Mouse (Mus musculus) kidney, embryonic 15.5 days (tissue): ENCODE data around the gene BC049762. TPM values are rescaled to one million over a fixed set of nuclear protein-coding genes. Genes with fewer than 3 reads are reported as not detected.

Experiments used
- ATAC-seq: fragments of 200-750 bp; cut with Nextera tagmentation; replicated peaks from 2 replicates; pipeline ENCODE4 v1.8.0; 2017; ENCODE audit warnings: moderate TSS enrichment; ENCODE audit not compliant: low FRiP score
- H3K27ac ChIP-seq: fragments of 300-500 bp; sonication (generic); 2 replicates; pipeline ENCODE4 v1.5.1; 2015; ENCODE audit warnings: mild to moderate bottlenecking, inconsistent platforms
- H3K27me3 ChIP-seq: fragments of 300-500 bp; sonication (generic); 2 replicates; pipeline ENCODE4 v1.6.1; 2015; ENCODE audit warnings: inconsistent platforms
- H3K36me3 ChIP-seq: fragments of 300-500 bp; sonication (generic); 2 replicates; pipeline ENCODE4 v1.6.1; 2015; ENCODE audit warnings: inconsistent platforms
- H3K4me1 ChIP-seq: fragments of 300-500 bp; sonication (generic); 2 replicates; pipeline ENCODE4 v1.6.1; 2015; ENCODE audit warnings: inconsistent platforms
- H3K4me2 ChIP-seq: fragments of 300-500 bp; sonication (generic); 2 replicates; pipeline ENCODE4 v1.6.1; 2015; ENCODE audit warnings: moderate library complexity, mild to moderate bottlenecking, inconsistent platforms
- H3K4me3 ChIP-seq: fragments of 300-500 bp; sonication (generic); replicated peaks from 2 replicates; pipeline ENCODE4 v1.5.1; 2015; ENCODE audit warnings: mild to moderate bottlenecking, inconsistent platforms
- H3K9ac ChIP-seq: fragments of 300-500 bp; sonication (generic); 2 replicates; pipeline ENCODE4 v1.6.1; 2015; ENCODE audit warnings: mild to moderate bottlenecking, inconsistent platforms
- H3K9me3 ChIP-seq: fragments of 300-500 bp; sonication (generic); replicated peaks from 2 replicates; pipeline ENCODE4 v1.6.1; 2016; ENCODE audit warnings: inconsistent platforms
- WGBS: fragments of 180-500 bp; shearing (Covaris S2); methylation state at CpG from one replicate; pipeline ENCODE4 v1.1.7; 2015; ENCODE audit warnings: mixed read lengths; 5-methylcytosine and 5-hydroxymethylcytosine counted together
- polyA plus RNA-seq: library from polyadenylated mRNA; unstranded; fragments of >200 nt; fragmentation: Nextera tagmentation; extraction: Ambion mirVana; gene quantifications from 2 replicates; pipeline ENCODE4 v1.2.1, GENCODE M21; 2015

The BC049762 gene
- polyA plus RNA-seq, 1 experiment from 2014 or later: 0.84 TPM

GRCm38 (mm10) chr11:51207758-51208157, 55.1 kb downstream of the BC049762 start:
- WGBS: 77% methylated on average over 3 of the region's 3 CpGs
- H3K9me3 ChIP-seq: peaks cover 4% of the 10 kb centered on the region; the same call in 1 of the 2 replicates
- H3K36me3 ChIP-seq: no peaks in the 10 kb centered on the region
- no peak overlapping the region for H3K27ac ChIP-seq
- H3K27me3 ChIP-seq: no peaks in the 10 kb centered on the region
- H3K4me2 ChIP-seq: no peak overlapping the region
- no peak for ATAC-seq
- no peaks in the 10 kb centered on the region for H3K4me1 ChIP-seq
- no peak overlapping the region for H3K9ac ChIP-seq
- no peak overlapping the region for H3K4me3 ChIP-seq

Other genes starting within 250 kb of the BC049762 start
- gene Olfr54, start 248.8 kb downstream of the BC049762 start, polyA plus RNA-seq: not detected in 2 replicates
- not detected in 2 replicates for gene Olfr1375, start 214.9 kb downstream of the BC049762 start, polyA plus RNA-seq
- 9.7 and 12.7 TPM in 2 replicates for gene Zfp354a, start 203.8 kb downstream of the BC049762 start, polyA plus RNA-seq
- gene Gm12569, start 42.6 kb downstream of the BC049762 start, polyA plus RNA-seq: not detected in 2 replicates
- gene Clk4, start 1.3 kb downstream of the BC049762 start, polyA plus RNA-seq: 110 and 121 TPM in 2 replicates
- gene Col23a1, start 26.9 kb upstream of the BC049762 start, polyA plus RNA-seq: 9.6 and 11.5 TPM in 2 replicates